Mouse (Mus musculus) testis, adult 2 months (tissue): ENCODE measurements around the gene Zfp651. TPM values are rescaled to one million over a fixed set of nuclear protein-coding genes. Genes with fewer than 3 reads are reported as not detected.

Experiments
- H3K27ac ChIP-seq: fragments of 200-500 bp; 2 replicates; pipeline ENCODE4 v1.5.1; 2012; ENCODE audit warnings: low read depth, low read length; ENCODE audit not compliant: control insufficient read depth, insufficient read depth
- H3K27me3 ChIP-seq: fragments of 200-500 bp; 2 replicates; pipeline ENCODE4 v1.6.1; 2012; ENCODE audit warnings: mild to moderate bottlenecking, low read length, moderate library complexity; ENCODE audit not compliant: control insufficient read depth, insufficient read depth
- H3K36me3 ChIP-seq: fragments of 200-500 bp; 2 replicates; pipeline ENCODE4 v1.6.1; 2012; ENCODE audit warnings: mild to moderate bottlenecking, low read length; ENCODE audit not compliant: control insufficient read depth, insufficient read depth
- H3K4me1 ChIP-seq: fragments of 200-500 bp; 2 replicates; pipeline ENCODE4 v1.6.1; 2012; ENCODE audit warnings: low read length; ENCODE audit not compliant: control insufficient read depth, insufficient read depth
- H3K4me3 ChIP-seq: fragments of 200-500 bp; 2 replicates; pipeline ENCODE4 v1.5.1; 2012; ENCODE audit warnings: low read depth, mild to moderate bottlenecking, low read length, moderate library complexity, mixed read lengths; ENCODE audit not compliant: control insufficient read depth
- CTCF ChIP-seq: fragments of 200-500 bp; IDR thresholded peaks from 2 replicates; pipeline ENCODE4 v1.5.1; 2012; ENCODE audit warnings: low read depth, mild to moderate bottlenecking, inconsistent platforms, low read length, moderate library complexity; ENCODE audit not compliant: control insufficient read depth, insufficient read depth, insufficient replicate concordance
- POLR2A ChIP-seq: fragments of 200-500 bp; IDR thresholded peaks from 2 replicates; pipeline ENCODE4 v1.6.1; 2012; ENCODE audit warnings: low read depth, mild to moderate bottlenecking, inconsistent platforms, low read length, moderate library complexity; ENCODE audit not compliant: control insufficient read depth
- polyA plus RNA-seq: library from polyadenylated mRNA; depleted of rRNA; stranded (reverse); fragments of >200 nt; gene quantifications from 2 replicates; pipeline ENCODE4 v1.2.3, GENCODE M21; 2012; rRNA removed

The Zfp651 gene
- polyA plus RNA-seq, 1 experiment = 4.9 TPM

GRCm38 (mm10) chr9:121815183-121815582 is 56.1 kb downstream of the Zfp651 start:
- Histone ChIP-seq H3K27me3 (no peaks in the 10 kb centered on the region), H3K27ac (no peak overlapping the region), H3K4me3 (no peak overlapping the region), H3K36me3 (no peaks in the 10 kb centered on the region), H3K4me1 (peaks cover 2% of the 10 kb centered on the region; the same call in 1 of the 2 replicates)
- TF ChIP-seq CTCF (no peak), POLR2A (no peak)

- TF ChIP-seq POLR2A (no peak), CTCF (no peak)
- no peaks in the 10 kb centered on the region for H3K36me3 ChIP-seq
- H3K27ac ChIP-seq = no peak overlapping the region; the same call in 1 of the 2 replicates
- H3K4me3 ChIP-seq = no peak overlapping the region
- H3K4me1 ChIP-seq = peaks cover 2% of the 10 kb centered on the region; the same call in 1 of the 2 replicates
- H3K27me3 ChIP-seq = no peaks in the 10 kb centered on the region
These were observed 60.1 kb downstream of the Zfp651 start for GRCm38 (mm10) chr9:121819073-121819770.

GRCm38 (mm10) chr9:121819771-121820471 is 60.8 kb downstream of the Zfp651 start:
- no peaks in the 10 kb centered on the region for H3K27me3 ChIP-seq
- 0 out of 2 replicates have a peak, but pooled peaks cover 2% of the 10 kb centered on the region for H3K36me3 ChIP-seq
- no peak overlapping the region for H3K4me3 ChIP-seq
- no peak overlapping the region; the same call in 1 of the 2 replicates for H3K27ac ChIP-seq
- peaks cover 2% of the 10 kb centered on the region; the same call in 1 of the 2 replicates for H3K4me1 ChIP-seq
- TF ChIP-seq CTCF = no peak
- TF ChIP-seq POLR2A = no peak

GRCm38 (mm10) chr9:121820765-121821164 is 61.6 kb downstream of the Zfp651 start:
- Histone ChIP-seq H3K27me3 (no peaks in the 10 kb centered on the region), H3K27ac (no peak overlapping the region), H3K36me3 (0 out of 2 replicates have a peak, but pooled peaks cover 2% of the 10 kb centered on the region), H3K4me1 (peaks cover 2% of the 10 kb centered on the region; the same call in 1 of the 2 replicates), H3K4me3 (no peak overlapping the region)
- TF ChIP-seq CTCF = no peak
- no peak for TF ChIP-seq POLR2A

Other genes with a start within 250 kb of the Zfp651 start
- 136 and 145 TPM in 2 replicates for gene Lyzl4, start 117.2 kb upstream of the Zfp651 start, polyA plus RNA-seq
- gene Vipr1, start 116.6 kb upstream of the Zfp651 start, polyA plus RNA-seq = 0.42 and 0.96 TPM in 2 replicates
- gene Sec22c, start 53.8 kb upstream of the Zfp651 start, polyA plus RNA-seq = 9.7 and 11.0 TPM in 2 replicates
- 10.1 and 11.6 TPM in 2 replicates for gene Ss18l2, start 49.0 kb upstream of the Zfp651 start, polyA plus RNA-seq
- gene Nktr, start 40.2 kb upstream of the Zfp651 start, polyA plus RNA-seq = 58.4 and 61.9 TPM in 2 replicates
- gene Klhl40, start 18.3 kb downstream of the Zfp651 start, polyA plus RNA-seq = 0.14 and 0.23 TPM in 2 replicates
- 19.8 and 21.3 TPM in 2 replicates for gene Hhatl, start 33.2 kb downstream of the Zfp651 start, polyA plus RNA-seq
- gene Ccdc13, start 80.1 kb downstream of the Zfp651 start, polyA plus RNA-seq = 109 and 125 TPM in 2 replicates
- gene Higd1a, start 99.0 kb downstream of the Zfp651 start, polyA plus RNA-seq = 42.4 and 43.9 TPM in 2 replicates
- 0.32 and 0.59 TPM in 2 replicates for gene Ackr2, start 139.0 kb downstream of the Zfp651 start, polyA plus RNA-seq
- gene Cyp8b1, start 157.0 kb downstream of the Zfp651 start, polyA plus RNA-seq = not detected in 2 replicates
- 0.54 and 0.70 TPM in 2 replicates for gene Fam198a, start 191.7 kb downstream of the Zfp651 start, polyA plus RNA-seq
- gene Pomgnt2, start 237.8 kb downstream of the Zfp651 start, polyA plus RNA-seq = 6.2 and 8.7 TPM in 2 replicates